ENCODE assay signal across 8 mouse cellular contexts in genomic region chr6:13871625-13871958, GRCm38 (mm10). TPM values are rescaled to one million over a fixed set of nuclear protein-coding genes. Genes with fewer than 3 reads are reported as not detected.
DNase-seq lines count a peak whose midpoint lies in the region; ATAC-seq and TF ChIP-seq lines count a peak whose summit lies in the region.

No protein-coding gene starts in this region.

- under 1% methylated on average over 7 of the region's 7 CpGs for WGBS in lung, embryonic 16.5 days
- WGBS in limb, embryonic 12.5 days: 4% methylated on average over 7 of the region's 7 CpGs
- WGBS in olfactory bulb, adult 2 months: under 1% methylated on average over 7 of the region's 7 CpGs

- no peak; the same call in 1 of the 2 replicates for TF ChIP-seq POLR2A in olfactory bulb, adult 2 months (IDR thresholded peaks at IDR 0.05; ENCODE audit: insufficient read depth, low read depth, low read length)

- no peaks in the 10 kb centered on the region for H3K9me3 ChIP-seq in lung, embryonic 16.5 days (ENCODE audit: control insufficient read depth, low read length)
- no peaks in the 10 kb centered on the region for H3K9me3 ChIP-seq in erythroblast, embryonic 14.5 days (ENCODE audit: control insufficient read depth, low read length)
- no peaks in the 10 kb centered on the region for H3K9me3 ChIP-seq in limb, embryonic 12.5 days

- H3K4me1 ChIP-seq in lung, embryonic 16.5 days (replicated peaks; ENCODE audit: control insufficient read depth, insufficient read depth, low read length): peaks cover 4% of the 10 kb centered on the region; the same call in 1 of the 2 replicates
- H3K4me1 ChIP-seq in erythroblast, embryonic 14.5 days (ENCODE audit: control insufficient read depth): peaks cover 15% of the 10 kb centered on the region
- peaks cover 6% of the 10 kb centered on the region for H3K4me1 ChIP-seq in limb, embryonic 12.5 days (replicated peaks)
- no peaks in the 10 kb centered on the region; the same call in 1 of the 2 replicates for H3K4me1 ChIP-seq in olfactory bulb, adult 2 months (ENCODE audit: control insufficient read depth, insufficient read depth, low read length)

- no peaks in the 10 kb centered on the region for H3K27me3 ChIP-seq in lung, embryonic 16.5 days (ENCODE audit: control insufficient read depth, insufficient read depth, low read depth, low read length)
- H3K27me3 ChIP-seq in erythroblast, embryonic 14.5 days (ENCODE audit: control insufficient read depth): no peaks in the 10 kb centered on the region
- no peaks in the 10 kb centered on the region for H3K27me3 ChIP-seq in limb, embryonic 12.5 days

- TF ChIP-seq CTCF in olfactory bulb, adult 2 months (IDR thresholded peaks at IDR 0.05; ENCODE audit: insufficient read depth, low read depth, low read length): no peak

- ATAC-seq in lung, embryonic 16.5 days (ENCODE audit: low read depth): peak; percentile 75
- ATAC-seq in limb, embryonic 12.5 days (ENCODE audit: insufficient number of reproducible peaks, insufficient read depth, low FRiP score, low TSS enrichment, low read depth): peak; percentile 80; the same call in 1 of the 2 replicates

- H3K36me3 ChIP-seq in lung, embryonic 16.5 days (ENCODE audit: control insufficient read depth, insufficient read depth, low read length): peaks cover 4% of the 10 kb centered on the region; the same call in 1 of the 2 replicates
- H3K36me3 ChIP-seq in erythroblast, embryonic 14.5 days (ENCODE audit: control insufficient read depth): peaks cover 6% of the 10 kb centered on the region
- H3K36me3 ChIP-seq in limb, embryonic 12.5 days: no peaks in the 10 kb centered on the region

- peak overlapping the region; percentile 78 for H3K27ac ChIP-seq in lung, embryonic 16.5 days (ENCODE audit: low read length)
- peak overlapping the region; percentile 71 for H3K27ac ChIP-seq in limb, embryonic 12.5 days
- peak overlapping the region; percentile 87 for H3K27ac ChIP-seq in olfactory bulb, adult 2 months (ENCODE audit: insufficient read depth, low read depth, low read length)

- peak overlapping the region; percentile 85 for H3K9ac ChIP-seq in lung, embryonic 16.5 days (ENCODE audit: low read length)
- peak overlapping the region; percentile 44 for H3K9ac ChIP-seq in limb, embryonic 12.5 days (replicated peaks)

- H3K4me3 ChIP-seq in lung, embryonic 16.5 days (ENCODE audit: low read length): peak overlapping the region; percentile 78
- H3K4me3 ChIP-seq in erythroblast, embryonic 14.5 days (replicated peaks): peak overlapping the region; percentile 72
- H3K4me3 ChIP-seq in limb, embryonic 12.5 days (replicated peaks): peak overlapping the region; percentile 54
- H3K4me3 ChIP-seq in olfactory bulb, adult 2 months (ENCODE audit: insufficient read depth, low read depth, low read length): peak overlapping the region; percentile 51

- DNase-seq in lung, postnatal 14 days: no peak
- DNase-seq in spleen, postnatal 4 days (ENCODE audit: low spot score in 2 of 2): no peak
- DNase-seq in spleen, postnatal 36 days (ENCODE audit: low spot score in 2 of 2): no peak
- no peak for DNase-seq in ovary, postnatal 10 days (ENCODE audit: low spot score)

- H3K4me2 ChIP-seq in lung, embryonic 16.5 days (ENCODE audit: low read depth, low read length): peak overlapping the region; percentile 60
- H3K4me2 ChIP-seq in limb, embryonic 12.5 days: peak overlapping the region; percentile 50

RNA-seq across cellular contexts. Expression of gene 2610001J05Rik, which starts 0.3 kb away (rescaled TPM):
- polyA plus RNA-seq in lung, embryonic 16.5 days (2015; fragmentation: Nextera tagmentation; extraction: Ambion mirVana): 130 and 137 TPM in 2 replicates
- 1.5 and 1.7 TPM in 2 replicates for polyA plus RNA-seq in erythroblast, embryonic 14.5 days (2012)
- polyA plus RNA-seq in limb, embryonic 12.5 days (2016; fragmentation: Nextera tagmentation; extraction: Ambion mirVana): 99.3 and 100.0 TPM in 2 replicates
- polyA plus RNA-seq in olfactory bulb, adult 2 months (2012; ENCODE audit: insufficient read depth, insufficient read length, low replicate concordance, missing spikeins): not detected in 2 replicates

RNA-seq across cellular contexts. Expression of gene Gpr85, which starts 31.9 kb away (rescaled TPM):
- polyA plus RNA-seq in lung, embryonic 16.5 days (2015; fragmentation: Nextera tagmentation; extraction: Ambion mirVana): 2.7 and 2.9 TPM in 2 replicates
- not detected in 2 replicates for polyA plus RNA-seq in erythroblast, embryonic 14.5 days (2012)
- 5.1 and 5.8 TPM in 2 replicates for polyA plus RNA-seq in limb, embryonic 12.5 days (2016; fragmentation: Nextera tagmentation; extraction: Ambion mirVana)
- not detected in 2 replicates for polyA plus RNA-seq in olfactory bulb, adult 2 months (2012; ENCODE audit: insufficient read depth, insufficient read length, low replicate concordance, missing spikeins)

Comparison
In these comparisons a context has a peak if more than half of its experiments do, and no peak if none do; other contexts are left out.
1. RNA of gene 2610001J05Rik, which starts 0.3 kb away (polyA plus RNA-seq): 130 to 137 TPM in lung, embryonic 16.5 days, 99.3 to 100.0 TPM in limb, embryonic 12.5 days and not detected in olfactory bulb, adult 2 months; 1.5 to 1.7 TPM in erythroblast, embryonic 14.5 days; every median in the first group is over 10 times any median in the second.
2. Peak in every context shown above with its lines, with median percentiles within 50 percentile points of each other: H3K27ac ChIP-seq and H3K4me3 ChIP-seq.